Mouse (Mus musculus) inflammation-experienced regulatory T-cells (primary cell): ENCODE measurements around the gene Wrb. TPM values are rescaled to one million over a fixed set of nuclear protein-coding genes. Genes with fewer than 3 reads are reported as not detected.

Experiments used
- polyA plus RNA-seq, 2 experiments: library from polyadenylated mRNA; unstranded; fragments of 100-300 nt; shearing (Covaris generic); gene quantifications; one replicate each; pipeline ENCODE4 v1.2.1; 2017

Gene Wrb
- 10 to 100 TPM in 1 of 2 experiments, 1 to 10 TPM in 1; 9.3 to 11.3 TPM for polyA plus RNA-seq

DNA sequence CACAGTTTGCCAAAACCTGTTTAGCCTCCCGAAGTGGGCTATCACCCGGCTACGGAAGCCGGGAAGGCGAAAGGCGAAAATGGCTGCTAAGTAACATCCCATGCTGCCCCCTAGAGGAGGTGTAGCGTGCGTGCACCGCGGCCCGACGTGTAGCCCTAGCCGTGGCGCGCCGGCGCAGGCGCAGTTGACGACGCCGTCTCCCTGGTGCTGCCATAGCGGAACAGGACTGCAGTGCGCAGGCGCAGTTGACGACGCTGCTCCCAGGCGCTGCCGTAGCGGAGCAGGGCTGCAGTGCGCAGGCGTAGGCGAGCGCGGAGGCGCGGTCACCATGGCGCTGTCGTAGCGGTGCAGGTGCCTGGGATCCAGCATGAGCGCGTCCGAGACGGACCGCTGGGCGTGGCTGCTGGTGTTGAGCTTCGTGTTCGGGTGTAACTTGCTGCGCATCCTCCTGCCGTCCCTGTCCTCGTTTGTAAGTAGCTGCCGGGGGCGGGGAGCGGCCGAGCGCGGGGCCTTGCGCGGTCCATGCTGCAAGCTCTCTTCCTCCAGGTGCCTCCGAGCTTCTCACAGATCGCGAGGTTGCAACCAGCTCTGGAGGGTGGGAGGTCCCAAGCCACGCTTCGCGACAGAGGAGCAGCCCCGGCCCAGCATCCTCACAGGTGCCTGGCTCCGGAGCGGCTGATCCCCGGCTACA is at the start of gene Wrb:
Wrb (plus strand) TSS at position 298 of the 691 bp plus-strand sequence.

DNA sequence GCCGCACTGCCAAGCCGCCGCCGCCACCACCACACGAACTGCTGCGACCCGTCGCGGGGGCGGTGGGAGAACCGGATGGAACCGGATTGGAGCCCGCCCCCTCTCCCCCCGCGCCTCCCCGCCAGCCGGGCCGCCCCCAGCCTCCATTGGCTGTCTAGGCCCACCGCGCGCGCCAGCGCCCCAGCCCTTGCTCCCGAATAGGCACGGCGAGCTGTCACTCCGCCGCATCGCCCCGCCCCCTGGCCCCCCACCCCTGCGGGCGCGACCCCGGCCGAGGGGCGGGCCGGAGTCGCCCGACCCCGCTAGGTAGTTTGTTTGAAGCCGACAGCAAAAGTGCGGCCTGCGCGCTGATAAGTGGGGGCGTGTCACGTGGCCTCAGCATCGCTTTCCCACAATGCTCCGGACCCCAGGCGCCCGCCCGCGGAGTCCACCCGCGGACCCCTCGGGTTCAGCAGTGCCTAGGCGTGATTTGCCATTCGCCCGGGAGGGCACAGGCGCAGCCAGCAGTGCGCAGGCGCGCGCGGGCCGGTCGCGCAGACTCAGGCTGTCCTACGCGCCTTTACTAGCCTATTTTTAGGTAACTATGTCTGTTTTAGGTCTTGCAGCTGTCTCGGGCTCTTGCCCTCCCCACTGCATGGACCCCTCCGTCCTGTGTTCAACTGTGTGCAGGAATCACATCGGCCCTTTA is 17.4 kb upstream of the Wrb start, which contains the start of gene Hmgn1:
Hmgn1 (minus strand) TSS at position 73 of the 688 bp plus-strand sequence.

GRCm38 (mm10) chr16:96191531-96192506 is 46.6 kb downstream of the Wrb start, which contains the start of gene Lca5l:
TSS of gene Lca5l (minus strand) at chr16:96192271.

GRCm38 (mm10) chr16:96199913-96200701 is 54.9 kb downstream of the Wrb start, which contains the start of gene Sh3bgr:
TSS of gene Sh3bgr (plus strand) at chr16:96200450.

Other genes with a start within 250 kb of the Wrb start
- 10 to 100 TPM; 46.3 to 51.7 TPM for gene Psmg1, start 154.4 kb upstream of the Wrb start, polyA plus RNA-seq
- gene Brwd1, start 62.9 kb upstream of the Wrb start, polyA plus RNA-seq, result 10 to 100 TPM; 63.6 to 69.0 TPM
- gene Hmgn1, start 17.7 kb upstream of the Wrb start, polyA plus RNA-seq, result 100 to 1,000 TPM; 107 to 134 TPM
- gene Lca5l, start 46.9 kb downstream of the Wrb start, polyA plus RNA-seq, result under 1 TPM; 0.10 to 0.11 TPM
- gene Sh3bgr, start 55.0 kb downstream of the Wrb start, polyA plus RNA-seq, result 1 to 10 TPM in 1 of 2 experiments, not detected in 1; 1.1 TPM
- gene B3galt5, start 90.4 kb downstream of the Wrb start, polyA plus RNA-seq, result 1 to 10 TPM; 1.5 to 4.8 TPM